Mouse (Mus musculus) lung, adult 18-20 months (tissue): ENCODE measurements at regions not wholly inside any gene's neighbourhood (a gene's known extent, or its start where the extent isn't known, plus 50 kb on each side); places are given as distances from the start of the nearest gene placed in this dataset.

Experiments
- DNase-seq, 2 experiments: peaks; one replicate each; pipeline ENCODE4 v3.0.0; 2022; ENCODE audit warnings: mixed read lengths in 2 of 2

DNA sequence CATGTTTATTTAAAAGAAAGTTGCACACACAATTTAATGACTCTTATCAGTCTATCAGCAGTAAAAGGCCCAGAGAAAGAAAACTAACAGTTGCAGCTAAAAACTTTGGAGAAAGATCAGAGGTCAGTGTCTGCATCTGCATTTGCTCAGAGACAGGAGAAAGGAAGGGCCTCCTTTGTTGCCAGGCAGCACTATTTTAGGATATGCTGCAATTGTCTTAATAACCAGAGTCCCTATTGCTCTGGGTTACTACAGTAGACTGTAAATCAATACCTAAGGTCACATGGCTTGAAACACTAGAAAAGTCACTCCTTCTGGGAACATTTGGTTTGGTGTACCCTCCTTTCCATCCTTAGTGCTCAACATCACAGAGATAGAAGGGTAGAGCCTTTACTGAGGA lies 175.7 kb downstream of the Hdgfl1 start:
- DNase-seq = no peak

DNA sequence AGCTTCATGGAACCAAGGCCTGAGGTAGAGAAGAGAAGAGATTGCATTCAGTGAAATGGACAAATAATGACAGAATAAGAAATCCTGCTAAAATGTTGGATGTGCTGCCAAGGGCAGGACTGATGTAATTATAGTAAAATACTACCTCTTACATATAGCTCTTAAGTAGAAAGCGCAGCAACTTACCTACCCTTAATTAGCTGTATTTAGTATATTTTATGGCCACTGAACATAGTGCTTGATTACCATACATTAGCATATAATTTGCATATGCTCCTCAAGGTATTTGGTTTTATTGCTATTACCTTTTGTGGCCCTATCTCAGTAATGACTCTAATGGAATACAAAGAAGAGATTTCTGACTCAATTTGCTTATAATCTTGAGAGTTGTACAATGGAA lies 176.2 kb downstream of the Hdgfl1 start:
- DNase-seq = no peak

DNA sequence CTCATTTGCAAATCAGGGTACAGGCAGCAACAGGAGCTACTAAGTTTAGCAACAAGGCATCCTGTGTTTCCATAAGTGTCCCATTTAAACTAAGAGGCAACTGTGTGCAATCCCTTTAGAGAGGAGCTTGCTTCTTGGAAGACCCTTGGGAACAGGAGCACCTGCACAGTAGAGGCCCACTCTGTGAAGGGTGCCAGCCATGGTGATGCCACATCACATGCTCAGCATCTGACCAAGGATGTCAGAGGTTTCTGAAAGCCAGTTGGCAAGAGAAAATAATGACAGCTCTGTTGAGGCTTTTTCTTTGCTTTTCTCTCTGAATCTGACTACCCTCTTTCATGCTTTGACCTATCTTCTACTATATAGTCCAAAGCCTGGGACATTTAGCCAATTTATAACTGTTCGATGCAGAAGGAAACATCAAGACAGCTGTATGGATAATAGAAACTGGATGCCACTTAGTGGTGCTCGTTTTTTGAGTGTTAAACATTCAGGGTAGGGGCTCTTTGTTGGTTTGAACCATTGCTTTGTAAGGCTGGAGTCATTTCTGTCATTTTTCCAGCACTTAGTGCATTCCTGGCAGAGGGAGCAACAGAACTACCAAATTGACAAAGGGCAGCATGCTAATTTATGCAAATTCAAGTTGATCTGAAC lies 193.9 kb downstream of the Hdgfl1 start:
- DNase-seq = no peak

DNA sequence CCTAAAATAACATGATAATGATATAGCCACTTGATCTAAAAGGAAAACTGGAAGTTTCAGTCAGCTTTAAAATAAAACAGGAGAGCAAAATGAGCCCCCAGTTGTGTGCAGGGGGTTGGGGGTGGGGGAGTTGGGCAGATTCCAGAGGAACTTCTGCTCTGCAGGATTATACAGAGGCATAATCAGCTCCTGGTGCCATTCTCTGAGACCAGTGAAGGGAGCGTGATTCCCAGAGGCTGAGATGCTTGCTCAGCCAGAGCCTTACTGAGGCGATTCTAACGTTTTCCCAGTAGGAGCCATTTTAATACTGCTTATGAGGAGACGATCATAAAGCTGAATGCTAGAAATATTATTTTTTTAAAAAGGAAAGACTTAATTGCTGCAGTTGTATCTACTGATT lies 200.5 kb downstream of the Hdgfl1 start:
- DNase-seq = no peak

DNA sequence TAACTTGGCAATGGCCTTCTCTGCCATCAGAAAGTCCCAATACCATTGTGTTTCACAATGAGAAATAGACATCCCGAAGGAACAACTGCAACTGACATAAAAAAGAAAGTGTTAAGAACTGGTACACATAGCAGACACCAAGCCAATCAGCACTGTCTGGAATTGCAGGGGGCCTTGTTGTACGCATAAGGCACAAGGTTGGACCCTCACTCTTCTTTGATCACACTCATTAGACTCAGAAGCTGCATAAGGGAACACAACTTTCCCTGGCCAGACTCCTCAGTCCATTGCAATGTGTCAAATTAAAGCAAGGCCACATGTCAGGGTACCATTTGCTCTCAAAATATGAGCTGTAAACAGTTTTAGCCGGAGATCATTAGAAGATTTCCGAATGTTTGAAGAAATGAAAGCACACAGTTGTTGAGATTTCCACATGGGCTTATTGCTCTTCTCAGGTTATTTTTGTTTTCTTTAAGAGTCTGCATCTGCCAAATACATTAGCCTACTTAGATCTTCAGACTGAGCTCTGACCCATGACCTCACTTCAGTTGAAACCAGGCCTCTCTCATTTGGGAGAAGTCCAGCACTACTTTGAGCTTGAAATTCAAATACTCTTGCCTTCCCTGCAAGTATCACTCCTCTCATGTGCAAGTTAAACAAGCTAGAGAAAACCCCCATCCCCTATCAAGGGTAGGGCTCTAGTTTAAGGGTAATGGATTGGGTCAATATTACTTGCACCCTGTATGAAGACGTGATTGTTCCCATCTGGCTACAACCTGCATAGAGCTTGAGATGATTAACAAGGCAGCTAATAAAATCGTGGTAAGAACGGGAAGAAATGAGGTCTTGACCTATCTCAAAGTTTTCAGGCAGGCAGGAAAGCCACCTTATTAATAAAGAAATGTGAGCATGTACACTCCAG lies 204.8 kb downstream of the Hdgfl1 start:
- no peak for DNase-seq

DNA sequence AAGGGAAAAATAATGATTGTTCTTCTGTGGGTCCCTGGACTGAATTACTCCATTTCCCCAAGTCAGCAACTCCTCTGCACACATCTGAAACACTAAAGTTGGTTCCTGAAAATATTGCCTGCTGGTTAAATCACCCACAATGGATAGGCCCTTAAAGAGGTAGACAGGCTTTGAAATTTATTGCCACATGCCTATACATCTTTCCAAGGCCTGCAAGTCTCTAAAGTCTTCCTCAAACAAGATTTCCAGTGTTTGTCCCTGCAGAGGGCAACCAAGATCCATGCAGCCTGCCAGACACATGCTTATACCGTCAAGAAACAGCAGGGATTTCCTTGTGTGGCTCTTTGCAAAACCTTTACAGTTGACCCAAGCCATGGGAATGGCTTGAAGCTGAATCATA lies 211.6 kb downstream of the Hdgfl1 start:
- no peak for DNase-seq

DNA sequence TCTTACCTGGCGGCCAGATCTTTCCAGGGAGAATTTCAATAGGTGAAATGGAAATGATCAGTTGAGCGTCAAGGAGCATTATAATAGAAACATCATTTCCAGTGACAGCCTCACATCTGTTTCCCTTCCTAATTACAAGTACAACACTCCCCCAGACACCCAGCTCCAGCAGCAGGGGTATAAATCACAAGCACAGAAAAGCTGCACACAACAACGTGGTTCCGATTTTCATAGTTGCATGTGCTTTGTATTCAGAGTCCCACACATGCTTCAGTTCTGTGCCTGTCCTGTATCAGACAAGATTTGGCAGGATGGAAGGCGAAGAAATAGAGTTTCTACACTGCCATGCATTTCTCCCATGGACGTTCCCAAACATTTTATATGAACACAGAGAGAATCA lies 215.7 kb downstream of the Hdgfl1 start:
- DNase-seq = no peak

DNA sequence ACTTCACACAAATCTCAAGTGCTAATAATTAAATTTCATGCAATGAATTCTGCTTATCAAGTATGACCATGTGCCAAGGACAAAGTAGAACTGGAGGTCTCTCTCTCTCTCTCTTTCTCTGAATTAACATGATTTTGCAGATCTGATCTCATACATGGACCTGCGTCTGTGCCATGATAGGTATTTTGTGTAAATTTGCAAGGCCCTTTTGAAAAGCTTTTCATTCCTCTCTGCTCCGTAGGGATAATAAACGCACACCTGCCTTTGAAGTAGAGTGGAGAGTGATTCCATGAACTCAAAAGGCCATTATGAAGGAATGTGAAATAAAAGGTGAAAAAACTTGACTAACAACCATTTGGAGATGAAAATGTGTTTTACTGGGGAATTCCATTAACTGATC lies 217.8 kb downstream of the Hdgfl1 start:
- no peak for DNase-seq

DNA sequence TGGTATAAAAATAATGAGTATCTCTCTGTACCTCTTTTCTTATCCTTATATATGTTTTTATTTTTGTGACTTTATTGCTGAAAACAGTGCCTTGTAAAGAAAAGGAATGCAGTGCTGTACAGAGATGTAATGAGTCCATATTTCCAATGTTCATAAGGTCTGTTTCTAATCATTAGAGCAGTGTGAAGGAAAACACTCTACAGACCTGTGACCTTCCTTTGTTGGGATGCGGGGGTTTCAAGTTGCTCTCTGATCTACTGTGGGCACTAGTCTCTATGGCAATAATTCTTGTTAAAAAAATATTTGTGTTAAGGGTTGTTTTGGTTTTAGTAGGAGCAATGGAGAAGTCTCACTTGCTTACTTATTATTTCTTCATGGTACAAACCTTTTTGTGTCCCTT lies 231.0 kb downstream of the Hdgfl1 start:
- no peak for DNase-seq

DNA sequence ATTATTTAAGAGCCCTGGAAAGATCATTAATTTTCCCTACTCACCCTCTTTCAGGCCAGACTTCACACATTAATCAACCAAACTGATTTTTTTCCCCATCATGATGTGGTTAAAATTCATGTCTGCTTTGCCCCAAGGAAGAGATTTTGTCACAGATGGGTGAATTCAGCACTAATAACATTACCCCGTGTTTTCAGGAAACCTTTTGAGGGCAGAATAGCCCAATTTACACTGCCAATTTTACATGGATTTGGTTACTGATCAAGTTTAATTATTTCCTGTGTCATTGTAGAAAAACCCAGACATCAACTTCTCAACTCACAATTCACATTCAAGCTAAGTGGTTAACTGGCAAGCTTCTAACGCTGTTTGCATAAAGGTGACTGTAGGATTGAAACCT lies 233.4 kb downstream of the Hdgfl1 start:
- DNase-seq = no peak

DNA sequence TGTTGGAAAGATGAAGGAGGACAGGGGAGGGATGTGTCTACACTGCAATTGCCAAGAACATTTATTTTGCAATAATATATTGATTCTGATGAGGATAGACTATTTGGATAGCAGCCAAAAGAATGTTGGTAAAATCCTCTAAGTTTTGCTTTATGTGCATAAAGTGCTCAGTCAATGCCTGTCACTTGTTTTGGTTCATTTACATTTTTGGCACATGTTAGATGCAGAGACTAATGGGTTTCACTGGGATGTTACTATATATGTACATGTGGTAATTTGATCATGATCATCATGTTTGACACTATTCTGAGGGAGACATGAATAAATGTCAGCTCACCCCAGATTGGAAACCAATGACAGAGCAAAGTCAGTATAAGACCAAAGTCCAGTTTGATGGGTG lies 237.2 kb downstream of the Hdgfl1 start:
- no peak for DNase-seq

DNA sequence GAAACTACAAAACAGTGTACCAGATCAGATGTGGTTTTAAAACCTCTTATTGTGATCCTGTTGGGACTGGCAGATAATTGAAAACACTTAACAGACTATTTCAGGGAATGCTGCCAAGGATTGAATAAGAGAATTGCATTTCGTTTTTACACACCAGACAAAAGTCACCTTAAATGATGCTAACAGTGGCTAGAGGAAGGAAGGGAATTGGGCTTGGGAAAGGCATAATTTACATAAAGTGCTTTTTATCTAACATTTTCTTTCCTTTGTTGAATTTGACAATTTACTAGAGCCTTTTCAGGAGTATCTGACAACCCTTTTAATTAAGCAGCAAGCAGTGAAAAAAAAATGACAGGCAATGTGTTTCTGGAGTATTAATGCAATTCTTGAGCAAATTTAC lies 250.9 kb downstream of the Hdgfl1 start:
- no peak for DNase-seq

DNA sequence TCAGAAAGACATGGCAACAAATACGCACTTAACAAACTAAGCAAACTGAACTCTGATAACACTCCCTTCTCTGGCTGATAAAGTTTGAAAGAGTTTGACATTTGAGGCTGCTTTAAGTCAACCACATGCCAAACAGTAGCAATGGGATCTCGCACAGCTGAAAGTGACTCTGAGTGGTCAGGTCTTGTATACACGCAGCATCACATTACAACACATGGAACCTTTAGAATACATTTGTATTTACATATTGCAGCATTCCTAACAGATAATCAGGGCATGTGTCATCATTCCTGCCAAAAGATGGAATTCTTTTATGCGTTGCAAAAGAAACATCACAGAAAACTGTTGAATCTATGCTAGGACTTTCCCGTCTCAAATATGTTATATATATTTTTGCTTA lies 251.5 kb downstream of the Hdgfl1 start:
- DNase-seq = no peak

DNA sequence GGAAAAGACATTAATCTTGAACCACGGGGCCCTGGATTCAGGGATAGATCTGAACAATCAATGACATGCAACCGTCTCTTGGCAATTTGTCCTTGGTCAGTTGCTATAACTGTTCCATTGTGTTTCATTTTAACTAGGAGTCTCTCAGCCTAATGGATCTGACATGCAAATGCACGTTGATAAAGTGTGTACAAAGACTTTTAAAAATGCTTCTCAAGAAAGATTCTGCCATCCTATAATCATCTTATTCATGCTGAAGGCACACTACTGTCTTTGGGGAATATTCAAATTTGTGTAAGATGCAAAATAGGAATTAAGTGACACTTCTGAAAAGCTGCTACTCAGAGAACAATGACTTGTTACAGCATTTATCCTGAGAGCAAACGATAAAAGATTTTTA lies 252.3 kb downstream of the Hdgfl1 start:
- DNase-seq = no peak

DNA sequence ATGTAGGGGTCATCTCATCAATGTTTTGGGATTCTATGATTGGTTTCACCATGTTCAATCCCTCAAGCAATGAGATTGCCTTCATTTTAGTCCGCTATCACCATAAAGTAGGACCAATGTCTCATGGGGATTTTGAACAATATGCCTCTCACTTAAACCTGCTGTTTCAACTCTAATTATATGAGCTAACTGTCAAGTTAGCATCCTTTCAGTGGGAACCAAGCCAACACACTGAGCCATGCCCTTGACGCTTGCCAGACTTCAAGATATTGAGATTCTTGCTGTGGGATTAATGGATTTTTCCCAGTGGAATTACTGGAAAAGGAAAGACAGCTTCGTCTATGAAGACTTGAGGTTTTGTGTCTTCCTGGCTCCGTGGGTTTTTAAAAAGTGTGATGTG lies 259.5 kb downstream of the Hdgfl1 start:
- DNase-seq = no peak

DNA sequence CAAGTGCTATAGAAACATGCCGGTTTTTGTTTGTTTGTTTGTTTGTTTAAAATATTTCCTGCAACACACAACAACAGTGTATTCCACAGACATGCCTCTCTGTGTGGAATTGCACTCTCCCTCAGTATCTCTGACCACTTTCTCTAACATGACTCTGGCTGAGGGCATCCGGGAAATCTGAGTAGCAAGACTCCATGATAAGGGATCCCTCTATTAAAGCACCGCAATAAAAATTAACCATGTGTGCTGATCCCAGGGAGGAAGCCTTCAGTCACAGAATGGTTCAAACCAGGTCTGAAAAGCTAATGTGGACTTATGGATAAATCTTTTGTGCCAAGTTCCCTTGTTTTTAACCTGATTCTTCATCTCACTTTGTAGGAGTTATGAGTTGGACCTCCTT lies 260.1 kb downstream of the Hdgfl1 start:
- no peak for DNase-seq

DNA sequence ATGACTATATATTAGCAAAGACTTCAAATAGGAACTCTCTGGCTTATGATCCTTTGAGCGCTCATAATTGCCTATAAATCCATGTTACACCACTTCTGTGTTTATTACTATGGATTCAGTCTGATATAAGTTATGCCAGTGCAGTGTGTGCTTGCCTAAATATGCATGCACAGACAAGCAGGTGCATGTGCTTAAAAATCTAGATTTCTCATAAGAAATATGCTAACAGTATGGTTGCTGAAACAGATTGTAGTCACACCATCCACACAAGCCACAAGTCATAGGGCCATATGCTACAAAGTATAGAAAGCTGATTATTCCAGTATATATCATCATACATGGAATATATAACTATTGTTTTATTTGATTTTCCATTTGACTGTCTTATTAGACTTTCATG lies 266.2 kb downstream of the Hdgfl1 start:
- DNase-seq = no peak

DNA sequence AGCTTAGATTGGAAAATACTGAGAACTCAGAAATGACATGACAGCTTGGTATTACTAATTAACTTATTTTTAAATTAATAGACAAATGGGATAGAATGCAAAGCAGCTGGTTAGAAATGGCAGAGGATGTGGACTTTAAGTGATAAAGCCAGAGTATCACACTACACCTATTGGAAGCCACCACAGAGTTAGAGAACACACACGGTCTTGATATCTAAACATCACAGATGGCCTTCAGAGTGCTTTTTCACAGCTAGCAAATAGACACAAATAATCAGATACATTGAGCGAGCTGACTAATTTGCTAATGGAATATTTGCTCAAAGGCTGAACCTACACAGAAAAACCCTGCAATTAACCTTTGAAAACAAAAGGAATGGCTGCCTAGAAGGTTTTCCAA lies 272.9 kb downstream of the Hdgfl1 start:
- DNase-seq = no peak

DNA sequence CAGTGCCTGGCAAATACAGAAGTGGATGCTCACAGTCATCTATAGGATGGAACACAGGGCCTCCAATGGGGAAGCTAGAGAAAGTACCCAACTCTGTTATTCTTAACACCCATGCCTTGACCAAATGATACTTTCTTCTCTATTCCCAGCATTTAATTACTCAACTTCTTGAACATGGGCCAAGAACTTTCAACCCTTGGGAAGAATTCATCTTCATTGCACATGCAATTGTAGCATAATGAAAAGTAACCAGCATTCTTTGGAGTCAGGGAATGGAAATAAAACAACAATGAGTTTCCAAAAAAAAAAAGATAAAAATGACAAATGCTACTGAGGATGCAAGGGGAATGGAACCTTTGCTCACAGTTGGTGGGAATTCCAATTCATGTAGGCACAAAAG lies 274.1 kb downstream of the Hdgfl1 start:
- no peak for DNase-seq

DNA sequence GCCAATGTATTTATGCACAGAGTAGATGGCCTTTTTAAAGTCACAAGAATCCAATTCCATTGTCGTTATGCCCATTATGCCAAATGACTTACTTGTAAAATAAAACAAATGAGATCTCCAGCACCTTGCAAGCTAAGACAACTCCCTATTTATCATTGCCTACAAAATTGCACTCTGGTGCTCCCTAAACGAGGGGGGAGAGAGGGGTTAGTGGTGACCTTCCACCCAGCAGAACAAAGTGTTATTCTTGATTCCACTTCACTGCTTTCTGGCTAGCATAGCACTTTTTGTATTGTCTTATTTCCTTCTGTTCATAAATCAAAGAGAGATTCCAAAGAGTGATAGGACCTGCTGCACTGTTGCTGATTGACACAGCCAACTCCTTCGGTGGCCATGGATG lies 300.6 kb downstream of the Hdgfl1 start:
- no peak for DNase-seq

DNA sequence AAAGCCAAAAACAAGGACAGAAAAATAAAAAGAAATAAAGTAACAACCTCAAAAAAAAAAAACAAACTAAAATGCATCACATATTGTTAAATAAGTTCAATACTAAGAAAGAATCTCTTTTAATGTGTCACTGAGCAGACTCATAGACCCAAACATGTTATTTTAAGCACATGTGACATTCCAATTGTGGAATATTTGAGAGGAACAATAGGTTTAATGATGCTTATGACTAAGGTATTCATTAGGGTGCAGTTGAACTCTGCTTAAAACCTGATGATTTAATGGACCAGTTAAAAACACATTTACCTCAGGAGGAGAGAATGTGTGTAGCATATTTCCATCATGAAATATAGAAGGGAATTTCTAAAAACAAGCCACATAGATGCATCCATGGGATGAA lies 302.4 kb downstream of the Hdgfl1 start:
- no peak for DNase-seq

DNA sequence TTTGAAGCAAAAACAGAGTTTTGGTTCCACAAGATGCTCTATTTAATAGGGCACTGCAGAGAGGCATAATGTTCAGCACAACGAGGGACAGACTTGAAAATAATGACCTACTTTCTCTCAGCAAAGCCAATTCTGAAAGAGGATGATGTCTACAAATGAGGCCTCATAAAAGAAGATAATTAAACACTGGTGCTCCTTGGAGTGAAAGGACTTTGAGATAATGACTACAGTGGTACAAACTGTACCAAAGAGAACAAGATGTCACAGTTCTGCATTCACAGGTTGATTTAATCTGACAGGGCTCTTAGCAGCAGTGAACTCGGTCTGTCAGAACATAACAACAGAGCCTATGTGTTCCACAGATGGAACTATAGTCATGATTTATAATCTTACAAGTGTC lies 305.4 kb downstream of the Hdgfl1 start:
- no peak for DNase-seq

DNA sequence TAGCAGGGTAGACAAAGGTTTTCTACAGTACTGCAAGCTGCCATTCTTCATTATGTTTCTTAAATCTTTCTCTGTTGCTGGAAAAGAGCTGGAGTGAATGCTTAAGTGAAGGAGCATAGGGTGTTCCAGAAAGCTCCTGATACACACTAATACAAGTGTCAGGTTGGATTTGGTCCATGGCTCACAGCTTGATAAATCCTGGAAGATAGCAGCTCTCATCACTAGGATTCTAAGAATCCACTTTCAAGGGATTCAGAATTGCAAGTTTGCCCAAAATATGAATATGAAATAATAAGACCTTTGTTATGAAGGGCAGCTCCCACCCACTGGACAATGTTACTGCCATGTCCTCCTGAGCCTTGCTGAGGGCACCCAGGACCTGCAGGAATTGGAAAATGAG lies 305.9 kb downstream of the Hdgfl1 start:
- DNase-seq = no peak

DNA sequence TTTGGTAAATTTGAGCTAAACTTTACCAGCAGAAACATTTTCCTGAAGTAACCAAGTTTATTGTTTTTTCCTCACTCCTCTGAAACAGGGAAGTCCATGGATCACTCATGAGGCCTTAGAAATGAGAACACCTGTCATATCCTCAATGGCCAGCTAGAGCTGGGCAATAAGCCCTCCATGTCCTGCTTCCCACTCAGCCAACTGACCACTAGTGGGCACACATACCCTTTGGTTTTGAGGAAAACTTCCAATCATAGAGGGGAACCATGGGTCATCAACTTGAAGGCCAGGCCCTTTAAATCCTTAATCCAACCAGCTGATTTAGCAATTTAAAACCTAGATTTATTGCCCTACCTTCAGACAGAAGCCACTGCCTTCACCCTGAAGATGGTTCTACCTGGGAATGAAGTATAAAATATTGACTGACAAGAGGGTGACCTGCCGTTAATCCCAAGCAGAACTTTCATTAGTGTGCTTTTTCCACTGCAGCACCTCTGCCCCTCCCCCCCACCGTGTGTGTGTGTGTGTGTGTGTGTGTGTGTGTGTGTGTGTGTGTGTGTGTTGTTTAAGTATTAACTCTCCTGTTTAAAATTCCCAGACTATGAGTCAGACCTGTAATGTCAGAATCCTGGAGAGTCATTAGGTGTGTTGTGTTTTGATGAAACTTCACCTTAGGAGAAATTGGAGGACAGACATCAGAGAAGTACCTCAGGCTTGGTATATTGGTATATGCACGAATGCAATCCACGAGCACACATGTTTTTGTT lies 312.3 kb downstream of the Hdgfl1 start:
- peak in 1 of 2 experiments; percentile 1 for DNase-seq
